Mouse (Mus musculus): ENCODE results near the gene Epb41l4b. TPM values are rescaled to one million over a fixed set of nuclear protein-coding genes. Genes with fewer than 3 reads are reported as not detected.

Gene Epb41l4b
- polyA plus RNA-seq, 1 experiment from 2014 or later: 47.7 TPM

DNA sequence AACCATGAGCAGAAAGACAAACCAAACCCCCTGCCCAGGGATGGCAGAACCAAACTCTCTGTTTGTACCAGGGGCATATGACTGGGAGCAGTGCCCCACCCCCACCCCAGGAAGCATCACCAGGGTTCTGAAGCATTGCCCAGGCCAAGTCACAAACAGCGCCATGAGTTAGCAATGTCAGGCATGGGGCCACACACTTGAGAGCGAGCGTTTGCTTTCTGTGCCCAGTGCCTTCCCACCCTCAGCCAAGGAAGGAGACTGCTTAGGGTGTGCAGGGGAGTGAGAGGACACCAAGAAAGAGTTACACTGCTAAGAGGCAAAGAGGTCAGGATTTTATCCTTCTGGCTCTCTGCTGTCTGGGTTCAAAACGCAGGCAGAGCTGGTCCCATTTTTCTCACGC is 132.8 kb downstream of the Epb41l4b start:
- H3K4me2 ChIP-seq (replicated peaks; ENCODE audit: low read depth): no peak overlapping the region
- no peak overlapping the region for H3K9ac ChIP-seq (ENCODE audit: low read depth, low read length)
- no peaks in the 10 kb centered on the region for H3K27me3 ChIP-seq (replicated peaks; ENCODE audit: control insufficient read depth, insufficient read depth, low read length)
- no peak overlapping the region for H3K27ac ChIP-seq (ENCODE audit: low read depth, low read length)
- H3K36me3 ChIP-seq (ENCODE audit: control insufficient read depth, insufficient read depth): no peaks in the 10 kb centered on the region
- no peak for TF ChIP-seq CTCF (IDR thresholded peaks at IDR 0.05; ENCODE audit: low read depth)
- no peaks in the 10 kb centered on the region for H3K9me3 ChIP-seq (ENCODE audit: control insufficient read depth)
- H3K4me3 ChIP-seq (ENCODE audit: low read depth, low read length): no peak overlapping the region
- WGBS: 41% methylated on average over 5 of the region's 5 CpGs
- no peaks in the 10 kb centered on the region for H3K4me1 ChIP-seq (replicated peaks; ENCODE audit: control insufficient read depth, insufficient read depth, low read length)
- no peak for ATAC-seq

GRCm38 (mm10) chr4:57007717-57008116 is 135.5 kb downstream of the Epb41l4b start:
- Histone ChIP-seq H3K27ac (ENCODE audit: low read depth, low read length) (no peak overlapping the region), H3K4me3 (ENCODE audit: low read depth, low read length) (no peak overlapping the region), H3K9me3 (ENCODE audit: control insufficient read depth) (no peaks in the 10 kb centered on the region), H3K27me3 (replicated peaks; ENCODE audit: control insufficient read depth, insufficient read depth, low read length) (no peaks in the 10 kb centered on the region), H3K9ac (ENCODE audit: low read depth, low read length) (no peak overlapping the region), H3K4me1 (replicated peaks; ENCODE audit: control insufficient read depth, insufficient read depth, low read length) (no peaks in the 10 kb centered on the region), H3K36me3 (ENCODE audit: control insufficient read depth, insufficient read depth) (no peaks in the 10 kb centered on the region), H3K4me2 (replicated peaks; ENCODE audit: low read depth) (no peak overlapping the region)
- ATAC-seq: no peak
- WGBS: 81% methylated on average over 9 of the region's 9 CpGs
- no peak for TF ChIP-seq CTCF (IDR thresholded peaks at IDR 0.05; ENCODE audit: low read depth)

GRCm38 (mm10) chr4:57005011-57005410 is 138.2 kb downstream of the Epb41l4b start:
- 72% methylated on average over 8 of the region's 8 CpGs for WGBS
- no peaks in the 10 kb centered on the region for H3K36me3 ChIP-seq (ENCODE audit: control insufficient read depth, insufficient read depth)
- no peaks in the 10 kb centered on the region for H3K27me3 ChIP-seq (replicated peaks; ENCODE audit: control insufficient read depth, insufficient read depth, low read length)
- no peak overlapping the region for H3K9ac ChIP-seq (ENCODE audit: low read depth, low read length)
- no peak overlapping the region for H3K4me2 ChIP-seq (replicated peaks; ENCODE audit: low read depth)
- no peaks in the 10 kb centered on the region for H3K4me1 ChIP-seq (replicated peaks; ENCODE audit: control insufficient read depth, insufficient read depth, low read length)
- no peaks in the 10 kb centered on the region for H3K9me3 ChIP-seq (ENCODE audit: control insufficient read depth)
- TF ChIP-seq CTCF (IDR thresholded peaks at IDR 0.05; ENCODE audit: low read depth): no peak
- no peak overlapping the region for H3K4me3 ChIP-seq (ENCODE audit: low read depth, low read length)
- H3K27ac ChIP-seq (ENCODE audit: low read depth, low read length): no peak overlapping the region
- no peak for ATAC-seq

DNA sequence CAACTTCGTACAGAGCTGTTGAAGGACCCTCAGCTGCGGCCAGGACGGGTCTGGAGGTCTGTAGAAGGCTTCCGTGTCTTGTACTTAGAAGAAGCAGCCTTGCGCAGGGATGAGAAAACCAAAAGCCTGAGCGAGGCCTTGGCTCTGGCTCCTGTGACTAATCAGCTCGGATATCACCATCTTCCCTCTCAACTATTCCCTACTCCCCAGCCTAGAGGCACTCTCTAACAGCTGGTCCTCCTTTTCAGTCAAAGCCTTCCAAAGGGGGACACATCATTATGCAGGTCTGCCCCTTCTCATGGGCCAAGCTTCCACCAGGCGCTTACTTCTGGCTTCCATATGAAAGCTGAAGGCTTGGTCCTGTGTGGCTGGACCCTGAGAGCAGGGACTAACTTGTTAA is 139.4 kb downstream of the Epb41l4b start:
- 84% methylated on average over 8 of the region's 8 CpGs for WGBS
- H3K27me3 ChIP-seq (replicated peaks; ENCODE audit: control insufficient read depth, insufficient read depth, low read length): no peaks in the 10 kb centered on the region
- no peaks in the 10 kb centered on the region for H3K4me1 ChIP-seq (replicated peaks; ENCODE audit: control insufficient read depth, insufficient read depth, low read length)
- no peak overlapping the region for H3K4me2 ChIP-seq (replicated peaks; ENCODE audit: low read depth)
- no peak for ATAC-seq
- no peaks in the 10 kb centered on the region for H3K9me3 ChIP-seq (ENCODE audit: control insufficient read depth)
- no peak for TF ChIP-seq CTCF (IDR thresholded peaks at IDR 0.05; ENCODE audit: low read depth)
- no peak overlapping the region for H3K4me3 ChIP-seq (ENCODE audit: low read depth, low read length)
- no peak overlapping the region for H3K9ac ChIP-seq (ENCODE audit: low read depth, low read length)
- H3K36me3 ChIP-seq (ENCODE audit: control insufficient read depth, insufficient read depth): no peaks in the 10 kb centered on the region
- no peak overlapping the region for H3K27ac ChIP-seq (ENCODE audit: low read depth, low read length)

DNA sequence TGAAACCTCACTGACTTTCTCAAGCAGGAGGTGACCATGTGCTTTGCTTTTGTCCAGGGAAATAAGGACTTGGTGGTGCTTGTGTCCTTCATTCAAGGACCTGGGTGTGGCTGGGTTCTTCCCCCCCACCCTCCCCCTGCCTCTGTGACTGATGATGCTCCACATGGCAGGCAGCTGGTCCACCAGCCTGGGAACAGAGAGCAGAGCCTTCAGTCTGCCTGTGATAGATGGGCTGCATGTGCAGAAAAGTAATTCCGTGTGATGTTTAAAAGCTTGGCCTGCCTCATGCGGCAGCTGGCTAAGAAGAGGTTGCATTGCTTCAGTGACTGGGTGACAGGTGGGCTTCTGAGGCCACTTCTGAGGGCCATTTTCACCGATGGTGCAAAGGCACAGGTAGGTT is 140.5 kb downstream of the Epb41l4b start:
- Histone ChIP-seq H3K4me1 (replicated peaks; ENCODE audit: control insufficient read depth, insufficient read depth, low read length) (no peaks in the 10 kb centered on the region), H3K9me3 (ENCODE audit: control insufficient read depth) (no peaks in the 10 kb centered on the region), H3K27me3 (replicated peaks; ENCODE audit: control insufficient read depth, insufficient read depth, low read length) (no peaks in the 10 kb centered on the region), H3K9ac (ENCODE audit: low read depth, low read length) (no peak overlapping the region), H3K4me2 (replicated peaks; ENCODE audit: low read depth) (no peak overlapping the region), H3K36me3 (ENCODE audit: control insufficient read depth, insufficient read depth) (no peaks in the 10 kb centered on the region), H3K4me3 (ENCODE audit: low read depth, low read length) (no peak overlapping the region), H3K27ac (ENCODE audit: low read depth, low read length) (no peak overlapping the region)
- ATAC-seq: no peak
- TF ChIP-seq CTCF (IDR thresholded peaks at IDR 0.05; ENCODE audit: low read depth): no peak
- 63% methylated on average over 3 of the region's 3 CpGs for WGBS

DNA sequence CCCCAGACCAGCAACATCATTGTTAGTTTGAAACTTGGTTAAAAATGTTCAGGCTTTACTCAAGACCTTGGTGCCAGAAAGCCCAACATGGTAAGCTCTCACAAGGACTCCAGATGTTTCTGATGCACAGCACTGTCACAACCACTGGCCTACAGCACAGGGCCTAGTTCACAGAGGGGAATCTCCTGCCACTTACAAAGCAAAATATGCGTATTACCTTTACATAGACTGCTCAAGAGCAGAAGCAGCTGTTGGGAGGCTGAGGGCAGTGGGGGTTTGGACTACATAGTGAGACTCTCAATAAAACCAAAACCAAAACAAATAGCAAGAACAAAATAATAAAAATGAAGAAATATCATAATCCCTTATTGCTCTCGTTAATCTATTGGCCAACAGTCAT is 141.8 kb downstream of the Epb41l4b start:
- WGBS: 93% methylated on average over 2 of the region's 2 CpGs
- Histone ChIP-seq H3K4me3 (ENCODE audit: low read depth, low read length) (no peak overlapping the region), H3K36me3 (ENCODE audit: control insufficient read depth, insufficient read depth) (no peaks in the 10 kb centered on the region), H3K27me3 (replicated peaks; ENCODE audit: control insufficient read depth, insufficient read depth, low read length) (no peaks in the 10 kb centered on the region), H3K9ac (ENCODE audit: low read depth, low read length) (no peak overlapping the region), H3K9me3 (ENCODE audit: control insufficient read depth) (no peaks in the 10 kb centered on the region), H3K4me2 (replicated peaks; ENCODE audit: low read depth) (no peak overlapping the region), H3K27ac (ENCODE audit: low read depth, low read length) (no peak overlapping the region), H3K4me1 (replicated peaks; ENCODE audit: control insufficient read depth, insufficient read depth, low read length) (no peaks in the 10 kb centered on the region)
- TF ChIP-seq CTCF (IDR thresholded peaks at IDR 0.05; ENCODE audit: low read depth): no peak
- ATAC-seq: no peak

GRCm38 (mm10) chr4:56993331-56993730 is 149.9 kb downstream of the Epb41l4b start:
- Histone ChIP-seq H3K9ac (ENCODE audit: low read depth, low read length) (no peak overlapping the region), H3K4me3 (ENCODE audit: low read depth, low read length) (no peak overlapping the region), H3K4me2 (replicated peaks; ENCODE audit: low read depth) (no peak overlapping the region), H3K36me3 (ENCODE audit: control insufficient read depth, insufficient read depth) (no peaks in the 10 kb centered on the region), H3K27ac (ENCODE audit: low read depth, low read length) (no peak overlapping the region), H3K27me3 (replicated peaks; ENCODE audit: control insufficient read depth, insufficient read depth, low read length) (peaks cover 29% of the 10 kb centered on the region), H3K9me3 (ENCODE audit: control insufficient read depth) (no peaks in the 10 kb centered on the region), H3K4me1 (replicated peaks; ENCODE audit: control insufficient read depth, insufficient read depth, low read length) (no peaks in the 10 kb centered on the region)
- TF ChIP-seq CTCF (IDR thresholded peaks at IDR 0.05; ENCODE audit: low read depth): no peak
- no peak for ATAC-seq
- 76% methylated on average over 7 of the region's 7 CpGs for WGBS

Data from intestine, postnatal 0 days (tissue).